Mouse (Mus musculus) adrenal gland, adult 2 months (tissue): Measurements from ENCODE around the gene Gm10666. TPM values are rescaled to one million over a fixed set of nuclear protein-coding genes. Genes with fewer than 3 reads are reported as not detected.
"Not testable (repeated sequence)": the region's sequence is repeated elsewhere in the genome, so short reads cannot be mapped to it uniquely, and the experiment has no call there.

Experiments used
- DNase-seq: peaks from one replicate; pipeline ENCODE4 v3.0.0; 2021
- long read RNA-seq: library from polyadenylated mRNA; stranded (forward); transcript quantifications from one replicate; pipeline ENCODE4 v2.0.0, GENCODE M21; 2021
- polyA plus RNA-seq: library from polyadenylated mRNA; depleted of rRNA; stranded (reverse); fragments of >200 nt; gene quantifications from 2 replicates; pipeline ENCODE4 v1.2.3, GENCODE M21; 2012; rRNA removed
- total RNA-seq, 2 experiments: library from RNA; stranded (reverse); gene quantifications; 2 replicates each; pipeline ENCODE4 v1.2.3; 2021

Gm10666 gene
- total RNA-seq (not detected), polyA plus RNA-seq (not detected in 2 replicates)
- long read RNA-seq, result 0 reads

GRCm38 (mm10) chr7:22134641-22135040 lies at the start of gene Gm10666:
TSS of gene Gm10666 (minus strand) at chr7:22134741.
- DNase-seq, result not testable (repeated sequence)

GRCm38 (mm10) chr7:22163935-22164334 lies 29.4 kb upstream of the Gm10666 start, which contains the start of gene Vmn1r142:
TSS of gene Vmn1r142 (minus strand) at chr7:22164035.
- not testable (repeated sequence) for DNase-seq

- DNase-seq, result not testable (repeated sequence)
Observed at GRCm38 (mm10) chr7:22118145-22118544, 16.4 kb downstream of the Gm10666 start, which contains the start of gene Gm16451. TSS of gene Gm16451 (minus strand) at chr7:22118245.

Other genes with a start within 250 kb of the Gm10666 start
- gene Gm5891, start 213.4 kb downstream of the Gm10666 start, total RNA-seq, result not detected
- gene Gm5891, start 213.4 kb downstream of the Gm10666 start, polyA plus RNA-seq, result not detected in 2 replicates
- gene Vmn1r137, start 140.2 kb downstream of the Gm10666 start, total RNA-seq, result not detected
- gene Vmn1r137, start 140.2 kb downstream of the Gm10666 start, polyA plus RNA-seq, result not detected in 2 replicates
- not detected for gene Vmn1r138, start 105.8 kb downstream of the Gm10666 start, total RNA-seq
- gene Vmn1r138, start 105.8 kb downstream of the Gm10666 start, polyA plus RNA-seq, result not detected in 2 replicates
- not detected for gene Gm6176, start 78.4 kb downstream of the Gm10666 start, total RNA-seq
- gene Gm6176, start 78.4 kb downstream of the Gm10666 start, polyA plus RNA-seq, result not detected in 2 replicates
- not detected for gene Vmn1r139, start 65.7 kb downstream of the Gm10666 start, total RNA-seq
- not detected in 2 replicates for gene Vmn1r139, start 65.7 kb downstream of the Gm10666 start, polyA plus RNA-seq
- gene Gm16451, start 16.5 kb downstream of the Gm10666 start, total RNA-seq, result not detected
- gene Gm16451, start 16.5 kb downstream of the Gm10666 start, polyA plus RNA-seq, result not detected in 2 replicates
- not detected for gene Vmn1r142, start 29.3 kb upstream of the Gm10666 start, total RNA-seq
- gene Vmn1r142, start 29.3 kb upstream of the Gm10666 start, polyA plus RNA-seq, result not detected in 2 replicates
- not detected for gene Vmn1r143, start 54.6 kb upstream of the Gm10666 start, total RNA-seq
- gene Vmn1r143, start 54.6 kb upstream of the Gm10666 start, polyA plus RNA-seq, result not detected in 2 replicates
- not detected for gene Gm8653, start 66.5 kb upstream of the Gm10666 start, total RNA-seq
- not detected in 2 replicates for gene Gm8653, start 66.5 kb upstream of the Gm10666 start, polyA plus RNA-seq
- gene Gm8453, start 94.7 kb upstream of the Gm10666 start, total RNA-seq, result not detected
- not detected in 2 replicates for gene Gm8453, start 94.7 kb upstream of the Gm10666 start, polyA plus RNA-seq
- not detected for gene Gm4187, start 195.0 kb upstream of the Gm10666 start, total RNA-seq
- not detected in 2 replicates for gene Gm4187, start 195.0 kb upstream of the Gm10666 start, polyA plus RNA-seq
- gene Gm8660, start 236.3 kb upstream of the Gm10666 start, total RNA-seq, result not detected
- not detected in 2 replicates for gene Gm8660, start 236.3 kb upstream of the Gm10666 start, polyA plus RNA-seq